Mouse (Mus musculus): ENCODE measurements around the gene Nvl.

Nvl gene

DNA sequence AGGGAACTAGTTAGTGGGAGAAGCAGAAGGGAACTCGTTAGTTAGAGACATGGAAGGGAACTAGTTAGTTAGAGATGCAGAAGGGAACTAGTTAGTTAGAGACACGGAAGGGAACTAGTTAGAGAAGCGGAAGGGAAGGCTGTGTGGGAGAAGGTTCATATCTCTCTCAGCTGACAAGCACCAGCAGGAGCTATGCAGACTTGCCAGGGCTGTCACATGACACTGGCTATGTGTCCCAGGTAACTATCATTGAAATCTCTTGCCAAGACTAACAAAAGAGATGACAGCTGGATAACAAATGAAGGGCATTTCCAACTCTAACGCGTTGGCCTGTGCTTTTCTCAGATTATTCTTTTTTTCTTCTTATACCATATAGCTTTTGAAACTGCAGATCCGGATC is 79.4 kb downstream of the Nvl start:
- DNase-seq = no peak

DNA sequence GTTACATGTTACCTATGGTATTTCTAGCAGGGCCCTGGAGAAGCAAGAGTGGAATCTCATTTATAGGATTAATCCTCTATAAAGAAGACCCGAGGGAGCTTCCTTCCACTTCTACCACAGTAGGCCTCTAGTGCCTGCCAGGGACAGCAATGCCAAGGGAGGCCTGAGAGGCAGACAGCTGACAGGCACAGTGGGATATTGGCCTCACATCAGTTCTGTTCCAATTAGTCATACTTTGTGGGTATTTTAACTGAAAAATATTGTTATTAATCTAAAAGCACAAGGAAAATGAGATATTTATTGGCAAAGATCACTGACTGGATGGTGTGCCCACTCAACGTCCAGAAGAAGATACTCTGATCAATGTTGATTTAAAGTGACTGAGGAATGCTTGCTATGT is 80.0 kb downstream of the Nvl start:
- DNase-seq = peak; percentile 36

GRCm38 (mm10) chr1:181061784-181062485 is 82.1 kb downstream of the Nvl start:
- no peak for DNase-seq

GRCm38 (mm10) chr1:181052898-181053297 is 91.1 kb downstream of the Nvl start:
- no peak for DNase-seq

- DNase-seq = no peak
These were observed 93.1 kb downstream of the Nvl start, which contains the start of gene 9130409I23Rik for GRCm38 (mm10) chr1:181050937-181051336. Gene 9130409I23Rik (plus strand): TSS chr1:181051237.

DNA sequence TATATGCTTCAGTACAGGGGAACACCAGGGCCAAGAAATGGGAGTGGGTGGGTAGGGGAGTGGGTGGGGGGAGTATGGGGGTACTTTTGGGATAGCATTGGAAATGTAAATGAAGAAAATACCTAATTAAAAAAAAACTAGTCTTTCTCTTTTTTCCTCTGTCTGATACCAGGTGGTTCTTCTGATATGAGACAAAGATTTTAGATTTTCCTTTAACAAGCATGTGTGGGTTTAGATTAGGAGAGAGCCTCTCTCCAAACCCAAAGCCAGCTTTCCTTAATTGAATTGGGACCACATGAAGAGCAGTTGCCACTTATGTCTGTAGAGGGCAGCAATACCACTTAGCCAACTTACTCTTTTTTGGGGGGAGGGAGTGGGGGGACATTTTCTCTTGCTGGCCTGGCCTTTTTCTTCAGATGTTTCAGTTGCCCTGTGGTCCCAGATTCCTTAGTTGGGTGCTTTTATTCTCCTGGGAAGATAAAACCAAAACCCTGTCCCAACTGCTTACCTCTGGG is 94.6 kb downstream of the Nvl start:
- DNase-seq = no peak

GRCm38 (mm10) chr1:181047520-181047919 is 96.5 kb downstream of the Nvl start:
- DNase-seq = no peak

- DNase-seq = peak; percentile 43
These were observed 104.4 kb downstream of the Nvl start for GRCm38 (mm10) chr1:181039652-181040051.

DNA sequence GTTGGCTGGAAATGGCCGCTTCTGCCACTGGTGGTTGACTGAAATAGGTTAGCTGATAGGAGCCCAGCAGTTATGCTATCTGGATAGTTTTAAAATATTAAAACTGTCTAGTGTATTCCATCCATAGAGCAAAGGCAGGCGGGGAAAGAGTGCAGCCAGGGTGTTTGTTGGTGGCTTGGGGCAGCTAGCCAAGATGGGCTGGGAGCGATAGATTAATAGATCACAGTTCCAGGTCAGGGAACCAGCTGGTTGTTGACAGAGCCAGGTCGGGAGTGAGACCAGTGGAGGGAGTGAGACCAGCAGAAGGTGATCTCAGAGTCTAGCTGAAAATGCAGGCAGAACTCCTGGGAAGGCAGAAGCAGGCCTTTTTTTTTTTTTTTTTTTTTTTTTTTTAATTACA is 106.4 kb downstream of the Nvl start:
- DNase-seq = no peak
